Mouse (Mus musculus): ENCODE data around the gene Inpp4b. TPM values are rescaled to one million over a fixed set of nuclear protein-coding genes. Genes with fewer than 3 reads are reported as not detected.
"Not testable (repeated sequence)": the region's sequence is repeated elsewhere in the genome, so short reads cannot be mapped to it uniquely, and the experiment has no call there.

The Inpp4b gene
- polyA plus RNA-seq, 1 experiment from 2014 or later = 2.1 TPM

DNA sequence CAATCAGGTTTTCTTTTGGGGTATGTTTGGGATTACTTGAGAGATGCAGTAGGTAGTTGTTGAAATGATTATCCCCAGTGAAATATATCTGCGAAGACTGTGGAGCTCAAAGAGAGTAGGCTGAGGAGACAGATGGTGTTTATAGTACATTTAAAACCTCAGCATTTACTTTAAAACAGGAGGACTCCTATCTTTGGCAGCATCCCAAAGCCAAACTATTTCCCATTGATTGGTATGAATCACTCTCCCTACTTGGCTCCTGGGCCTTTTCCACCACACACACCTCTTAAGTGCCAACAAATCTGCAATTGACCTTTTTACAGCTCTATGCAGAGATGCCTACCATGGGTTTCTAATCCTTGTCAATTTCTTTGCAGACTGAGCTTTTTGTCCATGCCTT lies 654.5 kb downstream of the Inpp4b start:
- Histone ChIP-seq H3K9me3 (replicated peaks) (no peaks in the 10 kb centered on the region), H3K36me3 (ENCODE audit: poor library complexity, severe bottlenecking) (no peaks in the 10 kb centered on the region), H3K4me2 (no peak overlapping the region), H3K27ac (no peak overlapping the region), H3K27me3 (no peaks in the 10 kb centered on the region), H3K9ac (no peak overlapping the region), H3K4me1 (peaks cover 13% of the 10 kb centered on the region; the same call in 1 of the 2 replicates), H3K4me3 (no peak overlapping the region)
- WGBS = 83% methylated on average over 1 of the region's 1 CpGs
- peak; percentile 48; the same call in 1 of the 2 replicates for ATAC-seq

DNA sequence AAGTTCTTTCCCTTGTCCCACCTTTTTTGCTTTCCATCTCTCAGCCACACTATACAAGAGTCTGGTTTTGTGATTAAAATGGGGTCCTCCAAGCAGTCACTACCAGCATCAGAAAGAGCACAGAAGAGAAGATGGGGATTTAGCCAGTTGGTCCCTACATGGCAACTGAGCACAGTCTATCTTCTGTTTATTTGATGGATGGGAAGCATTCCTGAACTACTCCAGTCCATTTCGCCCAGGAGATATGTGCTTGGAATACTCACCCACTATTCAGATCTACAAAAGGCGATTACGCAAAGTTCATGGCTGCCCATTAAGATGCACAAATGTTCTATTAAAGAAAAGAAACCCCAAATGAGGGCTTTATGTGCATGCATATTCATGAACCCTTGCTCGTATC lies 661.8 kb downstream of the Inpp4b start:
- H3K27me3 ChIP-seq = no peaks in the 10 kb centered on the region
- WGBS = 51% methylated on average over 4 of the region's 4 CpGs
- H3K9me3 ChIP-seq (replicated peaks) = no peaks in the 10 kb centered on the region
- no peak overlapping the region for H3K4me2 ChIP-seq
- peaks cover 11% of the 10 kb centered on the region; the same call in 1 of the 2 replicates for H3K4me1 ChIP-seq
- H3K36me3 ChIP-seq (ENCODE audit: poor library complexity, severe bottlenecking) = no peaks in the 10 kb centered on the region
- H3K4me3 ChIP-seq = no peak overlapping the region
- H3K27ac ChIP-seq = no peak overlapping the region
- peak; percentile 55; the same call in 1 of the 2 replicates for ATAC-seq
- H3K9ac ChIP-seq = no peak overlapping the region

- Histone ChIP-seq H3K27me3 (no peaks in the 10 kb centered on the region), H3K9ac (no peak overlapping the region), H3K27ac (no peak overlapping the region), H3K4me2 (no peak overlapping the region), H3K36me3 (ENCODE audit: poor library complexity, severe bottlenecking) (no peaks in the 10 kb centered on the region), H3K9me3 (replicated peaks) (no peaks in the 10 kb centered on the region), H3K4me3 (no peak overlapping the region), H3K4me1 (peaks cover 11% of the 10 kb centered on the region; the same call in 1 of the 2 replicates)
- 47% methylated on average over 2 of the region's 2 CpGs for WGBS
- no peak for ATAC-seq
Measured at GRCm38 (mm10) chr8:82005466-82005865, 663.1 kb downstream of the Inpp4b start.

DNA sequence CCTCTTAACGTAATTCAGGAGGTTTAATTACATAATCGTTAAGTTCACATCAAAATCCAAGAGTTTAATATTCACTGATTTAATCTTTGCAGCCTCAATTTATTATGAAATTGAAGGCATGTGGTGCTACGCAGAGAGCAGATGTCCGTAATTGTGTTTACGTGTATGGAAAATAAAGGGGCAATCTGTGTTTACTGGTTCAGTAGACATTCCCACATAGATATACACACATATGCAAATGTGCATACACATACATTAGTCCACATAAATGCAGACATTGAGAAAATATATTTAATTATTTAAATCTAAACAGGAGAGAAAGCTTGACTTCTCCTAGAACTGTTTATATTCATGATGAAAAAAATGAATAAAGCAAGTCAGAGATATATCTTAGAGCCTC lies 675.4 kb downstream of the Inpp4b start:
- Histone ChIP-seq H3K9ac (no peak overlapping the region), H3K4me2 (no peak overlapping the region), H3K27ac (no peak overlapping the region), H3K36me3 (ENCODE audit: poor library complexity, severe bottlenecking) (no peaks in the 10 kb centered on the region), H3K4me1 (0 out of 2 replicates have a peak, but pooled peaks cover 7% of the 10 kb centered on the region), H3K4me3 (no peak overlapping the region), H3K27me3 (no peaks in the 10 kb centered on the region), H3K9me3 (replicated peaks) (no peaks in the 10 kb centered on the region)
- WGBS = 56% methylated on average over 5 of the region's 5 CpGs
- peak; percentile 50 for ATAC-seq

- H3K27ac ChIP-seq = no peak overlapping the region
- H3K4me1 ChIP-seq = peaks cover 15% of the 10 kb centered on the region
- 36% methylated on average over 3 of the region's 3 CpGs for WGBS
- ATAC-seq = peak; percentile 42
- H3K9me3 ChIP-seq (replicated peaks) = no peaks in the 10 kb centered on the region
- H3K4me2 ChIP-seq = no peak overlapping the region
- H3K9ac ChIP-seq = no peak overlapping the region
- no peaks in the 10 kb centered on the region for H3K36me3 ChIP-seq (ENCODE audit: poor library complexity, severe bottlenecking)
- H3K4me3 ChIP-seq = no peak overlapping the region
- no peaks in the 10 kb centered on the region for H3K27me3 ChIP-seq
Measured at GRCm38 (mm10) chr8:82027401-82027800, 685.0 kb downstream of the Inpp4b start.

DNA sequence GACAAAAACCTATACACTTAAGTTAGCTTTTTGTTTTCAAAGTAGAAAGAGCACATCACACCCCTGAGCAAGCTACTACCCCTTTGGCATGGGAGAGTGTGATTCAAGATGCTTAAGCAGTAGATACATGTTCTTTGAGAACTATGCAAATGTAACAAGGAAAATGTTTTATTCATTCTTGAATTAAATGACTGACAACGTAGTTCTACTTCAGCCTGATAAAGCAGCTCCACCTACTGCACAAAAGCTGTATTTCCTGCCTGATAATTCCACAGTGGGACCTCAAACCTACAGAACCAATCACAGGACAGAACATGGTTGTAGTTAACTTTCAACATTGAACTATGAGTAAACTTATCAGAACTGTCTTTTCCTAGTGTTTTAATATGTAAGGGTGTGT lies 686.5 kb downstream of the Inpp4b start:
- Histone ChIP-seq H3K9ac (no peak overlapping the region), H3K4me2 (no peak overlapping the region), H3K9me3 (replicated peaks) (no peaks in the 10 kb centered on the region), H3K27me3 (no peaks in the 10 kb centered on the region), H3K4me3 (no peak overlapping the region), H3K36me3 (ENCODE audit: poor library complexity, severe bottlenecking) (no peaks in the 10 kb centered on the region), H3K27ac (no peak overlapping the region), H3K4me1 (peaks cover 15% of the 10 kb centered on the region)
- WGBS = 16% methylated on average over 1 of the region's 1 CpGs
- peak; percentile 78 for ATAC-seq

- not testable (repeated sequence) for H3K27me3 ChIP-seq; H3K4me1 ChIP-seq; H3K4me2 ChIP-seq; H3K27ac ChIP-seq; ATAC-seq; H3K4me3 ChIP-seq; H3K36me3 ChIP-seq (ENCODE audit: poor library complexity, severe bottlenecking); H3K9me3 ChIP-seq (replicated peaks); H3K9ac ChIP-seq
Measured at GRCm38 (mm10) chr8:82032035-82032434, 689.7 kb downstream of the Inpp4b start.

DNA sequence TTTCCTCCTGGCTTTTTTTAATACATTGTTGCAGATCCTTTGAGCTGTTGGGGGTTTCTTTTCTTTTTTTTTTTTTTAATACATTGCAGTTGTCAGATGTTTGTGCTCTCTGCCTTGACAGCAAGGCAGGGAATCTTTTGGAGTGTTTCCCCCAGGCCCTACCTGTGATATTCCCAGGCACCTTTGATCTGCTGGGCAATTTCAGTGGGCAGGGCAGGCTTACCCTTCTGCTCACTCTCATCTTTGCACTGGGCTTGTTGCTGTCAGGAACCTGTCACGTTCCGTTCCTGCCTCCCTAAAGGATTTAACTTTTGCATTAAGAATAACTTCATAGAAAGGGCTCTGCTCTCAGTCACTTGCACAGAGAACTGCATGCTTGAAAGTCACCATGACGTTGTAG lies 711.7 kb downstream of the Inpp4b start:
- H3K36me3 ChIP-seq (ENCODE audit: poor library complexity, severe bottlenecking) = no peaks in the 10 kb centered on the region
- H3K4me3 ChIP-seq = no peak overlapping the region
- no peaks in the 10 kb centered on the region for H3K9me3 ChIP-seq (replicated peaks)
- H3K27ac ChIP-seq = no peak overlapping the region
- H3K9ac ChIP-seq = no peak overlapping the region
- H3K4me1 ChIP-seq = no peaks in the 10 kb centered on the region
- 70% methylated on average over 3 of the region's 3 CpGs for WGBS
- ATAC-seq = no peak
- no peaks in the 10 kb centered on the region for H3K27me3 ChIP-seq
- H3K4me2 ChIP-seq = no peak overlapping the region

DNA sequence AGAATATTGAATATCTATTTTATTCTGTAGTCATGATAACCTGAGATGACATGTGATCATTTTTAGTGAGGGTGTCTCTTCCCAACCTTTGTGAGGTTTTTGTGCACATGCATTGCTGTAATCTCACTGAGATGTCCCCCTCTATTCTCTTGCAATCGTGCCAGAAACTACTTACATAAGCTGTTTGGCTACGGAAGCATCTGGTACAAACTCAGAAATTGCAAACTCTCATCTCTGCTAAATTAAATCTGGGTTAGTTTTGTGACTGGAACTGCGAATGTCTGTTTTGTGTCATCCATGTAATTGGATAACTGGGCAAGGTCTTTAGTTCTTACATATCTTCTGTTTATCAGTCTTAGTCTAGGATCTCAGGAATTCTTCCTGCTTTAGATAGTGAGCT lies 725.3 kb downstream of the Inpp4b start:
- Histone ChIP-seq H3K9me3 (replicated peaks) (no peaks in the 10 kb centered on the region), H3K4me1 (no peaks in the 10 kb centered on the region), H3K9ac (no peak overlapping the region), H3K4me3 (no peak overlapping the region), H3K27ac (no peak overlapping the region), H3K36me3 (ENCODE audit: poor library complexity, severe bottlenecking) (no peaks in the 10 kb centered on the region), H3K27me3 (no peaks in the 10 kb centered on the region), H3K4me2 (no peak overlapping the region)
- ATAC-seq = no peak
- 84% methylated on average over 3 of the region's 3 CpGs for WGBS

- Histone ChIP-seq H3K4me1 (no peaks in the 10 kb centered on the region), H3K27me3 (no peaks in the 10 kb centered on the region), H3K9me3 (replicated peaks) (no peaks in the 10 kb centered on the region), H3K9ac (no peak overlapping the region), H3K4me3 (no peak overlapping the region), H3K27ac (no peak overlapping the region), H3K36me3 (ENCODE audit: poor library complexity, severe bottlenecking) (no peaks in the 10 kb centered on the region), H3K4me2 (no peak overlapping the region)
- peak; percentile 77 for ATAC-seq
Measured at GRCm38 (mm10) chr8:82079267-82079666, 736.9 kb downstream of the Inpp4b start.

- not testable (repeated sequence) for H3K4me2 ChIP-seq
Measured at GRCm38 (mm10) chr8:82086631-82087030, 744.3 kb downstream of the Inpp4b start.

GRCm38 (mm10) chr8:82090901-82091300 lies 748.5 kb downstream of the Inpp4b start:
- ATAC-seq = no peak
- no peaks in the 10 kb centered on the region for H3K36me3 ChIP-seq (ENCODE audit: poor library complexity, severe bottlenecking)
- no peak overlapping the region for H3K9ac ChIP-seq
- WGBS = 88% methylated on average over 1 of the region's 1 CpGs
- H3K27me3 ChIP-seq = no peaks in the 10 kb centered on the region
- no peak overlapping the region for H3K27ac ChIP-seq
- H3K4me2 ChIP-seq = no peak overlapping the region
- H3K4me3 ChIP-seq = no peak overlapping the region
- no peaks in the 10 kb centered on the region for H3K9me3 ChIP-seq (replicated peaks)
- no peaks in the 10 kb centered on the region for H3K4me1 ChIP-seq

More at GRCm38 (mm10) chr8:82086631-82087030, 744.3 kb downstream of the Inpp4b start:
- WGBS = 98% methylated on average over 7 of the region's 7 CpGs
- not testable (repeated sequence) for H3K9ac ChIP-seq; ATAC-seq; H3K9me3 ChIP-seq (replicated peaks); H3K27me3 ChIP-seq; H3K27ac ChIP-seq; H3K4me1 ChIP-seq; H3K36me3 ChIP-seq (ENCODE audit: poor library complexity, severe bottlenecking); H3K4me3 ChIP-seq

DNA sequence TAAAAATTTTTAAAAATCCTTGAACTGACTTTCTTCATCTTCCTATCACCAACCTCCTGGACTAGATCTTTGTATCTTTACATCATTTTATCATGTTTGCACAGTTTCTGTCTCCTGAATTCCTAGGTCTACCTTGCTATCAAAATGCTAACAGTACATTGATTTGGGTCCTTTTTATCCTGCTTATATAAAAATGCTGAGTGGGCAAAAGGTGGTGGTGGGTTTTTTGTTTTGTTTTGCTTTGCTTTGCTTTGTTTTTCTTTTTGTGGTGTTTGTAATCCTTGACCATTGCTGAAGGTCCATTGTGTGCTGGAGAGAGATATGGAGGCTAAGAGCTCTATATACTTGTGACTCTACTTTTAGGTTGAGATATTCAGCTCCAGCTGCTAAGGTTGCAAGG lies 750.9 kb downstream of the Inpp4b start:
- H3K27ac ChIP-seq = no peak overlapping the region
- no peaks in the 10 kb centered on the region for H3K4me1 ChIP-seq
- no peaks in the 10 kb centered on the region for H3K27me3 ChIP-seq
- H3K9ac ChIP-seq = no peak overlapping the region
- H3K4me2 ChIP-seq = no peak overlapping the region
- no peak overlapping the region for H3K4me3 ChIP-seq
- no peaks in the 10 kb centered on the region for H3K9me3 ChIP-seq (replicated peaks)
- ATAC-seq = no peak
- no peaks in the 10 kb centered on the region for H3K36me3 ChIP-seq (ENCODE audit: poor library complexity, severe bottlenecking)
